Mouse (Mus musculus): ENCODE measurements around the gene Hoxd4.
A peak's percentile ranks its signal among the peaks of the same experiment; 100 is the strongest.

Hoxd4 gene

GRCm38 (mm10) chr2:74692808-74693431 lies 18.8 kb upstream of the Hoxd4 start:
- DNase-seq (ENCODE audit: low spot score), result no peak

GRCm38 (mm10) chr2:74693432-74693827 lies 18.3 kb upstream of the Hoxd4 start:
- no peak for DNase-seq (ENCODE audit: low spot score)

- no peak for DNase-seq (ENCODE audit: low spot score)
These were observed 17.7 kb upstream of the Hoxd4 start for GRCm38 (mm10) chr2:74694066-74694465.

- no peak for DNase-seq (ENCODE audit: low spot score)
These were observed 16.3 kb upstream of the Hoxd4 start for GRCm38 (mm10) chr2:74695383-74695782.

GRCm38 (mm10) chr2:74695813-74696430 lies 15.8 kb upstream of the Hoxd4 start:
- DNase-seq (ENCODE audit: low spot score), result no peak

- no peak for DNase-seq (ENCODE audit: low spot score)
These were observed 15.0 kb upstream of the Hoxd4 start for GRCm38 (mm10) chr2:74696442-74697335.

GRCm38 (mm10) chr2:74697567-74698121 lies 14.1 kb upstream of the Hoxd4 start, which contains the start of gene Hoxd9:
Gene Hoxd9 (plus strand): TSS chr2:74697727.
- DNase-seq (ENCODE audit: low spot score), result peak; percentile 79

GRCm38 (mm10) chr2:74698201-74699052 lies 13.3 kb upstream of the Hoxd4 start:
- peak; percentile 53 for DNase-seq (ENCODE audit: low spot score)

GRCm38 (mm10) chr2:74699053-74699430 lies 12.7 kb upstream of the Hoxd4 start:
- DNase-seq (ENCODE audit: low spot score), result no peak

- no peak for DNase-seq (ENCODE audit: low spot score)
These were observed 11.8 kb upstream of the Hoxd4 start for GRCm38 (mm10) chr2:74699664-74700545.

- no peak for DNase-seq (ENCODE audit: low spot score)
These were observed 11.1 kb upstream of the Hoxd4 start for GRCm38 (mm10) chr2:74700546-74701112.

GRCm38 (mm10) chr2:74701949-74702819 lies 9.5 kb upstream of the Hoxd4 start:
- peak; percentile 85 for DNase-seq (ENCODE audit: low spot score)

GRCm38 (mm10) chr2:74702820-74703219 lies 8.9 kb upstream of the Hoxd4 start:
- no peak for DNase-seq (ENCODE audit: low spot score)

- no peak for DNase-seq (ENCODE audit: low spot score)
These were observed 8.4 kb upstream of the Hoxd4 start for GRCm38 (mm10) chr2:74703317-74703716.

- DNase-seq (ENCODE audit: low spot score), result no peak
These were observed 7.9 kb upstream of the Hoxd4 start for GRCm38 (mm10) chr2:74703720-74704392.

- DNase-seq (ENCODE audit: low spot score), result peak; percentile 88
These were observed 7.2 kb upstream of the Hoxd4 start, which contains the start of gene Hoxd8 for GRCm38 (mm10) chr2:74704393-74704998. Gene Hoxd8 (plus strand): TSS chr2:74704615.

GRCm38 (mm10) chr2:74704999-74705466 lies 6.7 kb upstream of the Hoxd4 start:
- peak; percentile 53 for DNase-seq (ENCODE audit: low spot score)
